Mouse (Mus musculus) monocyte, adult 2 months (primary cell): ENCODE measurements at regions not wholly inside any gene's neighbourhood (a gene's known extent, or its start where the extent isn't known, plus 50 kb on each side); places are given as distances from the start of the nearest gene placed in this dataset.
A peak's percentile ranks its signal among the peaks of the same experiment; 100 is the strongest.
"Not testable (repeated sequence)": the region's sequence is repeated elsewhere in the genome, so short reads cannot be mapped to it uniquely, and the experiment has no call there.

Source experiments
- DNase-seq, 2 experiments: peaks; one replicate each; pipeline ENCODE4 v3.0.0; 2022; ENCODE audit warnings: low spot score in 2 of 2, low read depth in 1 of 2

DNA sequence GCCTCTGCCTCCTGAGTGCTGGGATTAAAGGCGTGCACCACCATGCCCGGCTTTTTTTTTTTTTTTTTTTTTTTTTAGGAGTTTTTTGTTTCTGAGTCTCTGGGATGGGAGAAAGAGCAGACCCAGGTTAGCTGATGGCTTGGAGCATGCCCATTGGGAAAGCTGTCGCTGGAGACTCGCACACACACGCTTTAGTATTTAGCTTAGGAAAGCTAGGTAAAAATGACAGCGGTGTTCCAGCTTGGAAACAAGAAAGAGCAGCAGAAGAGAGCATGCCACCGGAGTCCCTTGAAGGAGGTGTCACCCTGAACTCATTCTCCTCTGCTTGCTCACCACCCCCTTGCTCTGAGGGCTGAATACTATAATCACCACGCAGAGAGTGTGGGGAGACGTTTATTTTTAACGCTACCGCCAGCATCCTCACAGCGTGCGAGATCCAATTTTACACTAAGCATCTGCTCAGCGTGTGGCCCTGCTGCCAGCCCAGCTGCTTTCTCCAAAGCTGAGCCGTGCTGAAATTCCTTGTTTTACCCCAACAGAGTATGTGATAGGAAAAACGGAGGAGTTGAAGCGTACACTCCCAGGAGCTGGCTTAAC lies 95.9 kb upstream of the Map3k1 start:
- DNase-seq, result no peak

DNA sequence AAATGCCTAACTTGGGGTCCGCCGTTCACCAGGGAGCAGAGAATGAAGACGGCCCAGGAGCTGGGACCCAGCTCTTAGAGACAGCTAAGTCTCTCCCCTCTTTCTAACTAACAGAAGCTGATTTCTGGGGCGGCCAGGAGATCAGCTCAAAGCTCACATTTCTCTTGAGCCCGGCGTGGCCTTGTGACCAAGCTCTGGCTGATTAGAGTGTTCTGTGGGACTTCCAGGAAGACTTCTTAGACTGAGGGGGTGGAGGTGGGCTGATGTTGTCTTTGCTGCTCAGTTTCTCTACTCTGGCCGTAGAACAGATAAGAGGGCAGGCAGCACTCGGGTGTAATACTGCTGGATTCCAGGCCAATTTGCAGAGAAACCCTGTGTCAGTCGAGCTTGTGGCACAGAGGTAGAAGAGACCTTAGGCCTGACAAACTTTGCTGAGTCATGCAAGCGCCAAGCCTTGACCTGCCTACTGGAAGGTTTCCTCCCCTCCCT lies 96.5 kb upstream of the Map3k1 start:
- no peak for DNase-seq

DNA sequence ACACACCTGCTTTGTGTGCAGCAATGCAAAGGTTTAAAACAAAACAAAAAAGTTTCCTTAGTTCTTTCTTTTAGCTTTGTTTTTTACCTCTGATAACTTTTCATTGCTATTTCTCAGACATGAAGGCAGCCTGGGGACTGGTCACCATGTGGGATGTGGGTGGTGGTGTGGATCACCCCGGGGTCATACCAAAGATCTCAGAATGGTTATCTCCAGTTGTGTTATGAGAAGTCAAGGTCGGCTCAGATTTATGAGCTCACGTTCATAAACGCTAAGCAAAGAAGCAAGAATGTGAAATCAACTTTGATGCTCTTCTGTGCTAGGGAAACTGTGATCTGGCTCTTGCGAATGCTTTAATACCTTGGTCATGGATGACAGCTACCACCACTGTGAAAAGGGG lies 102.3 kb upstream of the Map3k1 start:
- no peak for DNase-seq

DNA sequence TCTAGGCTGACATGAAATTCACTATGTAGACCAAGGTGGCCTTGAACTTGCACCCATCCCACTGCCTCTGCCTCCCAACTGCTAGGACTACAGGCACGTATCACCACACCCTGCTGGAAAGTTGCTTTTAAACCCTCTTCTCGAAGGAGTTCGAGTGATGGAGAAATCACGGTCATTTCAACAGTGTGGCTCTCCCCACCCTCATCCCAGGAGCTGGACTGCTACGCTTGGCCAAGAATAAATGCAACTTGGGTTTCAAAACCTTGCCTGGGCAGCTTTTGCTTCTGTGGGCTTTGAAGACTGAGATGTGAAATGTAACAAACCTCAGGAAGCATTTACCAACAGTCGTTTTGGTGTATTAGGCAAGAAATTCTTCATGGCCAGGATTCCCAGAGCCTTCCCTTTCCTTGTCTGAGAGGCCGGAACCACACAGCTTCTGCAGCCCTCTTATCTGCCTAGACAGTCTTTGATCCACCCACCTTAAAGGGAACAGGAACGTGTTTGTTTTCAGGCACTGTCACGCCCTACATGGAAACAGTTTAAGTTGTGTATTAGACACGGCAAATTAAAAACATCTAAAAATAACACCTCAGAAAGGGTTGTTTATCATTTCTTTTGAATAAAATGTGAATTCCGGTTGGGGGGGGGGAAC lies 103.0 kb upstream of the Map3k1 start:
- DNase-seq, result no peak

DNA sequence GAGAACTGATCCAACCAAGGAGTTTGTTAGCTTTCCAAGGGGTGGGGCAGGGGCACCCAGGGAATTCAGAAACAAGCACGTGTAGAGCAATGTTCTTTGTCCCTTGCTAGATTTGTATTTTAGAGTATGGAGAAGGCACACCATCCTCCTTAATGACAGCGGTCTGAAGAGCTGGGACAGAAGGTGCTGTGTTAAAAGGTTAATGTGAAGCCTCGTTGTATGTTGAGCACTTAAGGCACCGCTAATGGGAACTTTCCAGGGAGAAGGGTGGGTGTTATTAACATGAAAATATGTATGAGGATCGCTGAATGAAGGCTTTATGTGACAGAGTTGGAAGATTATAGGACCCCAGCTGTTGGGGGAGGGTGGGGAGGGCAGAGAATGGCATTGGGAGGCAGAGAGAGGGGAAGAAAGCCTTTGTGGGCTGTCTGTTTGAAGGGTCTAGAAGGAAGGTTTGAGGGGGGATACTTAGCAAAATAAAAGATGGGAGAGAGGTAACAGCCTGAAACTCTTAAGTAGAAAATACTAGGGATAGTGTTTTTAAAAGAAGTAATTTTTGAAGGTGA lies 105.6 kb upstream of the Map3k1 start:
- no peak for DNase-seq

DNA sequence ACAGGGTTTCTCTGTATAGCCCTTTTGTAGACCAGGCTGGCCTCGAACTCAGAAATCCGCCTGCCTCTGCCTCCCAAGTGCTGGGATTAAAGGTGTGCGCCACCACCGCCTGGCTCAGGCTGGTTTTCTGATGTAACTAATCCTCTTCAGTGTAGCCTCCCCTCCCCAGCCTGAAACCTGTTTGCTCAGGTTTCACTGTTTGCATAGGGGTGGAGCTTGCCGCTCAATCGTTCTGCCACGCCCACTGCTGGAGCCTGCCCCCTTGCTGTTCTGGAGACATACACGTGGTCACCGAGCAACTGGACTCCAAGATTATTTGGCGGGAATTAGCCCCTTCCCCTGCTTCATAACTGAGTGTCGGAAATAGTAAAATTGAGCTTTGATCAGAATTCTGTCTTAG lies 110.6 kb upstream of the Map3k1 start:
- not testable (repeated sequence) for DNase-seq

DNA sequence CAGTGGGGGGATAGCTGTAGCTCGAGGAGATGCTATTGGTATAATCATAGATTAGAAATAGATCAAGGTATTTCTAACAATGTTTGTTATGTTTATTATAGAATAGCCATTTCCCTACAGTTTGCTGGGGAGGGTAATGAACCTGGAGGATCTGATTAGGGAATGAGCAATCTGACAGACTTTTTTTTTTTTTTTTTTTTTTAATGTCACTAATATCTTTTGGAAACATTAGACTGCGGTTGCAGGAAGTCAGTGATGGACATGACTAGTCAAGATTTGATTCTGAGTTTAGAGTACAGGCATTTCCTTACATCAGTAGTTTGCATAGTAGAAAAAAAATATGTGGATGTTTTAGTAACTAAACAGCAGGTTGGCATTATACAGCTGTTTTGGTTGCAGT lies 111.7 kb upstream of the Map3k1 start:
- no peak for DNase-seq

DNA sequence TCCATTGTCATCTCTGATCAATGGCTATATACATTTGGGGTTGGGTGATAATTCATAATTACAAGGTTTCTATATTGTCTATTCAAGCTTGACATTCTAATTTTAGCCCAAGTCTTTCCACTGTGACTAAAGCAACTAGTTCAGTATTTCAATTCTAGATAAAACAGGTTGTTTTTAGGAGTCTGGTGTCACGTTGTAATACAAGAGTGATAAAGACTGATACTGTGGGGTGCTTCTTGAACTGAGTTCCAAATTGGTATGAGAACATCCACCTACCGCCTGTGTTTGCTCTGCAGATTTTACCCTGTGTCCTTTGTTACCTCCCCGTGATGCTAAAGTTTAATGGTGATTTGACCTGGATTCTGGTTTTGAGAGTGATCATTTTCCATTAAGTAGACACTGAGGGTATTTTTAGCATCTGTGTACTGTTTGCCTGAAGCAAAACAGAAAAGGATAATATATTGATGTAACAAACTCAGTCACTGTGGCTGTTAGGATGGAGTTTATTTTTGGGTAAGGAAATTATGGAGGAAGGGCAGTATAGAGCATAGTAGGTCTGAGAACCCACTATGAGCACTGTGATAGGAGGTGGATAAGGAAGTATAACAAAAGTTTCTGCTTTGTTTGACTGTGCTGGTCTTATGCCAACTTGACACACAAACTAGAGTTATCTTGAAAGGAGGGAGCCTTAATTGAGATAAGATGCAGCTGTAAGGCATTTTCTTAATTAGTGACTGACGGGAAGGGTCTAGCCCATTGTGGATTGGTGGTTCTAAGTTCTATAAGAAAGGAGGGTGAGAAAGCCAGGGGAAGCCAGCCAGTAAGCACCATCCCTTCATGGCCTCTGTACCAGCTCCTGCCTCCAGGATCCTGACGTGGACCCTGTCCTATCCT lies 112.6 kb upstream of the Map3k1 start:
- no peak for DNase-seq

DNA sequence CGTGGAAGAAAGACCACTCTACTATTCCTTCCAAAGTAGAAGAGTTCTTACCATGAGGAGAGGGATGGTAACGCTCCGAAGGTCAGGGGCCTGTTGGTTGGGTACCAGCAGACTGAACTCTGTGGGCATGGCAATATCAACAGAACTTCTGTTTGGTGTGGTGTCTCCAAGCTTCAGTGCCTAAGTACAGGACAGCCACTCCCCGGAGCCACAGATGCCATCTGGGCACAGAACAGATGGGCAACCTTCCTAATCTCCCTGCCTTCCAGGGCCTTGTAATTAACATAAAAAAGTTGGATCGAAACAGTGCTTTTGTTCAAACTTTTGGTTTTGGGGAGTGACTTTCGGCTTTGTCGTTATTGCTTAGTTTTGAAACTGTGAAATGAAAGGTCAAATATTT lies 116.6 kb upstream of the Map3k1 start:
- no peak for DNase-seq

DNA sequence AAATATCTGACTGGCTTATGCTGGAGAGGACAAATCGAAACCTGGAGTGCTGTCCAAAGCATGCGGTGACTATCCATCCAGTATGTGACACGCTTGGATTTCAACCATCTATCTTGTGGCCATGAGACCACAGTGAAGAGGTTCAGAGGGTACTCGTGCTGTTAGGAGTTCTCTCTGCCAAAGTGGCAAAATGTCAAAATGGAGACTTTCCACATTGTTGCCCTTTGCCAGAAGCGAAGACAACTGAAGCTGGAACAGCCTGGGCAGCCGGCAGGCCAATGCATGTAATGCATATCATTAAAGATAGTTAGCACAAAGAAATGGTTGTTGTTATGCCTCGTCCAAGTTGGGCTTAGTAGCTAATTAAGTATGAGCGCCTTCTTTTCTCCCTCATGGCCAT lies 118.0 kb upstream of the Map3k1 start:
- no peak for DNase-seq

DNA sequence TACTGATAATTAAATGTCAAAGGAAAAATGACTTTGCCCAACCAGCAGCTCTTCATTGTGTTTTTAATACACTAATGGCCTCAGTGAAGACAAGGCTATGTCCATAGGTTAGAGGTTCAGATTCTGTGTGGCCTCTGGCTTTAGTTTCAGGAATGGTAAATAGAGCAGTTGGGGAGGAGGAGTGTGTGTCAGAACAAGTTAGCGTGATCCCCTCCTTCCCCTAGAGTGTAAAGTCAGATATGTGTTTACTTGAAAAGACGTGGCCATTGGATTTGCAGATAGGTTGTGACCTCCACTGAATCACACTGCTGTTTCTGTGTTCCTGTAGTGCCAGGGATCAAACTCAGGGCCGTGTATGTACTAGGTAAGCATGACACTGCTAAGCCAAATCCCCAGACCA lies 118.7 kb upstream of the Map3k1 start:
- no peak for DNase-seq

DNA sequence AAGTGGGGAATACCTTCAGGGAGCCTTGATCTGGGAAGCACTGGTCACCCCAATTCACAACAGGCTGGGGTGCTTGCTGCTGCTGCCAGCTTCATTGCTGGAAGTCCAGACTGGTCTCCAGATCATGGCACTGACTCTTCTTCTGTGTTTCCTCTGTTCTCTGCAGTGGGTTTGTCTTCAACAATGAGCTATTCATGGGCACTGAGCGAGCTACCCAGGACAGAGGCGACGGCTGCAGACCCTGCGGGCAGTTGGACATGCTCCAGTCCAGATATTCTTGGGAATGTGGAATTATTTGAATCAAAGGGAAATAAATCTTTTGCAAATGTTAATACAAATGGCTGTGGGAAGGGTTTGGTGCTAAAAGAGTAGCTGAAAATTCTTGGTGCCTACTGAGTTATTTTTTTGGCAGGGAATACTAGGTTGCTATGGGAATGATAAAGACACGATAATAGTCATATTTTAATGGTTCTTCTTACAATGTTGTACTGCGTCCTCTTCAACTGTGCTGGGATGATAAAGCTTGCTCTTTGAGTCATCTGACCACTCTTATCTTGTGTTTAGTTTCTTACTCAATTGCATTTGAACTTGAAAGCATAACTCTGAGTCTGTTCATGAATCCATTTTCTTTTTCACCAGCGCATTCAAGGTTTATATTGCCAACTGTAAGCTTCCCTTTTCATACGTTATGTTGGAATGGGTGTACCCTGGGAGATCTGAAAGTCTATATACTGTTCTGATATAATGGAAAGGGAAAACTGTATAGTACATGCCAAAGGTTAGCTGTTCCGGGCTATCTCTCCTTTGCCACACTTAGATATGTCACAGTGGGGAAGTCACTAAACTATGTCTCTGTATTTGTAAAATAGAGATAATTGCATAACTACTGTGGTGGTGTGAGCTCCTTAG lies 120.1 kb upstream of the Map3k1 start:
- no peak for DNase-seq

DNA sequence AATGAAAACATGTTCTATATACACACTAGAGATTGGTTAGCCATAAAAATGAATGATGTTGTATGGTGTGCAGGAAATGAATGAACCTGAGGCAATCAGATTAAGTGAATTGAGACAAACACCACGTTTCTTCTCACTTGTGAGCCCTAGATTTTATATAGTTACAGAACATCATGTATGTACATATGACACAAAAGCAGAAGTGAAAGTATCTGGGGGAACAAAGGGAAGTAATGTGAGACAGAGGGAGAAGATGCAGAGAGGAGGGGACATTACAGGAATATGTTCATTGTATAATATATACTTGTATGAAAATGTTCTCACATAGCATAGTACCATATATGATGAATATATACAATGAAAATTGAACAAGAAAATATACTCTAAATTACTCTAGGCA lies 121.1 kb upstream of the Map3k1 start:
- DNase-seq, result no peak

DNA sequence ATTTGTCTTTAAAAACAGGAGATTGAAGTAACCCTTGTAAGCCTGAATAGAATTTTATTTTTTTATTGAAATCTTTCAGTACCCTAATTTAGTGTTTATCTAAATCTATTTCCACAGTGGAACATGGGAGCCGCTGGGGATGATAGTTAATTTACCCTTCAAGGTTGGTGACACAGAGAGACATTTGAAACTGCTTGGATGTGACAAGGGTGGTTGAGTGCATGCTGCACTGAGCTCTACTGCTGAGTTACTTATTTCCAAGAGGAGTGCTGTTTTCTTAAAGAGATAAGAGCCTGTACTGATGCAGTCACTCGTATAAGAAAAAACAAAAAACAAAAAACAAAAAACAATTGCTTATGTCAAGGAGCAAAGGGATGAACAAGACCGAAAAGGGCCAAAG lies 123.7 kb upstream of the Map3k1 start:
- no peak for DNase-seq

DNA sequence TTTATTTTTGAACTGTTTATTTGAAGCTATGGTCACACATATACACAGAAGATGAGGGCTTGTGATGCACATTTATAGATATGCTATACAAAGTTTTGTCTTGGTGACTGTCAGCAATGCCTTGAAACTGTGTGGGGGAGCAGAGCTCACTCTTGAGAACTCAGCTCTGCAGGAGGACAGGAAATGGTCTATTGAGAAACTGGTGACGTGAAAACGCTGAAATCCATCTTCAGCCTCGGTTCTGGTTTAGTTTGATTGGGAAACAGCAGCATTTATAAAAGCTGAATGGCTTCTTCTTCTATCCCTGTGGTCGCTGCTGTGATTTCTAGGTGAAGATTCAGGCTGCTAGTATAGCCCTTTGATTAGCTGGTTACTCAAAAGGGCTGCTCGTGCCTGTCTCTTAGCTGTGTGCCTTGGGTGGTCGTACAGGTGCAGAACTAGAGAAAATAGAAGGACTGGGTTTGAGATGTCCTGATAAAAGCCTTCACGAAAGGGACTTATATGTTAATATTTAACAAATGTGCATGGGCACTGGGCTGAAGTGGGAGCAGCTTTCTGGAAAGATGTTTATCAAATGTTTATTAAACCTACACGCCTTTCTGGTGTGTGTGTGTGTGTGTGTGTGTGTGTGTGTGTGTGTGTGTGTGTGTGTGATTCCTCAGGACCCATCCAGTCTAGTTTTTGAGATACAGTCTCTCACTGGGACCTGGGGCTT lies 124.9 kb upstream of the Map3k1 start:
- peak; percentile 48 to 55 for DNase-seq

DNA sequence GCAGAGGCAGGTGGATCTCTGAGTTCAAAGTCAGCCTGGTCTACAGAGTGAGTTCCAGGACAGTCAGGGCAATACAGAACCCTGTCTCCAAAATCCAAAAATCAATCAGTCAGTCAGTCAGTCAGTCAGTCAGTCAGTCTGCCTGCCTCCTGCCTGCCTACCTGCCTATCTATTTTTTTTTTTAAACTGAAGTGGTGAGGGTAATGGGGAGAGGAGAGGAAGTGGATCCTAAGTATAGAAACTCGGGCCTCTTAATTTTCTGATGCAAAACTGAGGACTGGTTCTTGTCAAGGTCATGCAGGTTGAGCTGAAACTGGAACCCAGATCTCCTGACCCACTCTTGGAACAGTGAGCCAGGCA lies 126.9 kb upstream of the Map3k1 start:
- no peak for DNase-seq

DNA sequence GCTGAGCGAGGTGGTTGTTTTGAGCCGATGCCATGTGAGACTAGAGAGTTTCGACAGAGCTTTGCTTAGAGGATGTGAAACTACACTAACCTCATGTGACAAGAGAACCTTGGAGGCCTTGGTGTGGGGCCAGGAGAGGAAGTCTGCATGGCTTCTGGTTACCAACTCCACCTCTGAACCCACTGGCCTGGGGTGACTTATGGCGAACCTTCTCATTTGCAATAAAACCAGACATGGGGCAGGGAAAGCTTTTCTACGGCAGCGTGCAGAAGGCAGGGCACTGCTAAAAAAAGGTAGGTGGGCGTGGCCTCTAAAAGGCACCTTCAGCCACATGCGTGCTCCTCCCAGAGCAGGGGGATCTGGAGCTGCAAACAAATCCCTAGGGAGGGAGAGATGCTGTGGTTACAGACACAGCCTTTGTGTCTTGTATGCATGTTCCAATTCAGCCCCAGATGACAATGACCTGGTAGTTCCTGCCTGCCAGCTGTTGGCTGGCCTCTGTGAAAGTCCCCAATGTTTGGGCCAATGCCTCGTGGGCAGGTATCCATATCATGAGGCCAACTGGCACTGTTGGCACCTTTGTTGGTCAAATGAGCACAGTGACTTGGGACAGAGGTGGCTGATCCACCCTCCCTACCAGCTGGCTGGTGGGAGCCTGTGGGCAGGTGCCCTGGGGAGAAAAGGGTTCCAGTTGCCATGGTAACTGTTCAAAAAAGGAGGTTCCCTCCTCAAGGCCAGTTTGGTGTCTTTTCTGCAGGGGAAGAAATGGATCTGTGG lies 127.5 kb upstream of the Map3k1 start:
- DNase-seq, result peak; percentile 83 to 89

DNA sequence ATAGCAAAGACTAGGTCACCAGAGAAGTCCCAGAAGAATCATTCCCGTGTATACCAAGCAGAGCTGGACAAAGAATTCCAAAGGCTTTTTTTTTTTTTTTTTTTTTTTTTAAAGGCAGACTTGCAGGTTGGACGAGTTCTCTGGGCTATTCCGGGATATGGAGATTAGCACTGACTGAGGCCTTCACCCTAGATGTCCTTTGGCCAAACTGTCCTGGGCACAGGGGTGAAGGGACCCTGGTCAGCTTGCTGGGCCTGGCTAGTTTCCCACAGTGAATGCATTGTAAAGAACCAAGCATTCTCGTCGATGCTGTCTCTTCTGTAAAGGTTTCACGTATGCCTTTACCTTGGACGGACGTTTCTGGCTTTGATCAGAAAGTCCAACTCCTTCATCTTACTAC lies 128.2 kb upstream of the Map3k1 start:
- DNase-seq, result no peak

DNA sequence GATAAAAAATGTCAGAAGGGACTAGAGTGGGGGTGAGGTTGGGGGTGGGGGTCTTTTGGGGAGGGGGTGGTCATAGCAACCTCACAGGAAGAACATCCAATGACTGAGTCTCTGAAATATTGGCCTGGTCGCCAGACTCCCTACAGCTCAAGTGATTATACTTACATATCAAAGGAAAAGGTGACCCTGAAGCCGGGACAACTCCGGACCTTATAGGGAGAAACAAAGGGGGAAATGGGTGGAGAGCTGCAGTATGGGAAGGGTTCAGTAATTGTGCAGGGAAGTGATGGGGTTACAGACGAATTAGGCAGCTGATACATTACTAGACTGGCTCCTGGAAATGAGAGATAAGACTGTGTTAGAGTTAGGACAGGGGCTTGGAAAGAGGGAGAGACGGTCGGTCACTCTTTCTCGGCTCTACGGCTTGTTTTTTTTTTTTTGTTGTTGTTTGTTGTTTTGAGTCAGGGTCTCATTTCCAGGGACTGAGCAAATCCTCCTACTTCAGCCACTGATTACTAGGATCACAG lies 130.2 kb upstream of the Map3k1 start:
- DNase-seq, result no peak
